Mouse (Mus musculus) heart, embryonic 15.5 days (tissue): Measurements from ENCODE around the gene Sh3rf3. TPM values are rescaled to one million over a fixed set of nuclear protein-coding genes. Genes with fewer than 3 reads are reported as not detected.

Experiments used
- ATAC-seq: fragments of 200-750 bp; cut with Nextera tagmentation; replicated peaks from 2 replicates; pipeline ENCODE4 v1.8.0; 2017; ENCODE audit warnings: low read depth, moderate TSS enrichment; ENCODE audit not compliant: insufficient number of reproducible peaks, insufficient read depth, low FRiP score
- H3K27ac ChIP-seq: fragments of 300-500 bp; sonication (generic); 2 replicates; pipeline ENCODE4 v1.5.1; 2015; ENCODE audit warnings: mild to moderate bottlenecking, inconsistent platforms
- H3K27me3 ChIP-seq: fragments of 300-500 bp; sonication (generic); 2 replicates; pipeline ENCODE4 v1.6.1; 2015; ENCODE audit warnings: inconsistent platforms
- H3K36me3 ChIP-seq: fragments of 300-500 bp; sonication (generic); 2 replicates; pipeline ENCODE4 v1.6.1; 2015; ENCODE audit warnings: mild to moderate bottlenecking, inconsistent platforms
- H3K4me1 ChIP-seq: fragments of 300-500 bp; sonication (generic); replicated peaks from 2 replicates; pipeline ENCODE4 v1.6.1; 2015; ENCODE audit warnings: inconsistent platforms
- H3K4me2 ChIP-seq: fragments of 300-500 bp; sonication (generic); 2 replicates; pipeline ENCODE4 v1.6.1; 2015; ENCODE audit warnings: inconsistent platforms, mild to moderate bottlenecking, moderate library complexity
- H3K4me3 ChIP-seq: fragments of 300-500 bp; sonication (generic); 2 replicates; pipeline ENCODE4 v1.5.1; 2015; ENCODE audit warnings: mild to moderate bottlenecking, inconsistent platforms
- H3K9ac ChIP-seq: fragments of 300-500 bp; sonication (generic); 2 replicates; pipeline ENCODE4 v1.6.1; 2015; ENCODE audit warnings: mild to moderate bottlenecking, inconsistent platforms
- H3K9me3 ChIP-seq: fragments of 300-500 bp; sonication (generic); replicated peaks from 2 replicates; pipeline ENCODE4 v1.6.1; 2016; ENCODE audit warnings: inconsistent platforms
- WGBS: fragments of 180-500 bp; shearing (Covaris S2); methylation state at CpG from one replicate; pipeline ENCODE4 v1.1.7; 2015; ENCODE audit warnings: mixed read lengths; 5-methylcytosine and 5-hydroxymethylcytosine counted together
- polyA plus RNA-seq: library from polyadenylated mRNA; unstranded; fragments of >200 nt; fragmentation: Nextera tagmentation; extraction: Ambion mirVana; gene quantifications from 2 replicates; pipeline ENCODE4 v1.2.1, GENCODE M21; 2015

Gene Sh3rf3
- polyA plus RNA-seq, 1 experiment from 2014 or later: 0.34 TPM

GRCm38 (mm10) chr10:58949770-58950638 is 136.8 kb downstream of the Sh3rf3 start:
- H3K9me3 ChIP-seq: no peaks in the 10 kb centered on the region
- 53% methylated on average over 11 of the region's 11 CpGs for WGBS
- peaks cover 28% of the 10 kb centered on the region for H3K27me3 ChIP-seq
- ATAC-seq: no peak
- no peak overlapping the region for H3K27ac ChIP-seq
- no peaks in the 10 kb centered on the region for H3K4me1 ChIP-seq
- H3K36me3 ChIP-seq: no peaks in the 10 kb centered on the region
- no peak overlapping the region for H3K4me3 ChIP-seq
- H3K4me2 ChIP-seq: no peak overlapping the region
- no peak overlapping the region for H3K9ac ChIP-seq

- 65% methylated on average over 4 of the region's 4 CpGs for WGBS
- Histone ChIP-seq H3K9ac (no peak overlapping the region), H3K9me3 (no peaks in the 10 kb centered on the region), H3K27me3 (no peaks in the 10 kb centered on the region), H3K4me3 (no peak overlapping the region), H3K27ac (no peak overlapping the region), H3K36me3 (no peaks in the 10 kb centered on the region), H3K4me1 (no peaks in the 10 kb centered on the region), H3K4me2 (no peak overlapping the region)
- no peak for ATAC-seq
Observed at GRCm38 (mm10) chr10:58960193-58960592, 147.0 kb downstream of the Sh3rf3 start.

- no peaks in the 10 kb centered on the region for H3K4me1 ChIP-seq
- no peak overlapping the region for H3K27ac ChIP-seq
- ATAC-seq: no peak
- no peak overlapping the region for H3K4me2 ChIP-seq
- WGBS: 63% methylated on average over 4 of the region's 4 CpGs
- no peak overlapping the region for H3K9ac ChIP-seq
- H3K9me3 ChIP-seq: no peaks in the 10 kb centered on the region
- H3K27me3 ChIP-seq: no peaks in the 10 kb centered on the region
- H3K36me3 ChIP-seq: no peaks in the 10 kb centered on the region
- H3K4me3 ChIP-seq: no peak overlapping the region
Observed at GRCm38 (mm10) chr10:58968236-58968635, 155.1 kb downstream of the Sh3rf3 start.

GRCm38 (mm10) chr10:58969351-58969750 is 156.2 kb downstream of the Sh3rf3 start:
- Histone ChIP-seq H3K36me3 (no peaks in the 10 kb centered on the region), H3K27me3 (no peaks in the 10 kb centered on the region), H3K4me1 (no peaks in the 10 kb centered on the region), H3K4me3 (no peak overlapping the region), H3K9ac (no peak overlapping the region), H3K27ac (no peak overlapping the region), H3K9me3 (no peaks in the 10 kb centered on the region; the same call in 1 of the 2 replicates), H3K4me2 (no peak overlapping the region)
- ATAC-seq: no peak
- 84% methylated on average over 5 of the region's 5 CpGs for WGBS

GRCm38 (mm10) chr10:58972115-58972514 is 159.0 kb downstream of the Sh3rf3 start:
- no peak overlapping the region for H3K4me3 ChIP-seq
- ATAC-seq: no peak
- no peak overlapping the region for H3K27ac ChIP-seq
- no peaks in the 10 kb centered on the region; the same call in 1 of the 2 replicates for H3K9me3 ChIP-seq
- H3K9ac ChIP-seq: no peak overlapping the region
- H3K36me3 ChIP-seq: no peaks in the 10 kb centered on the region
- H3K27me3 ChIP-seq: no peaks in the 10 kb centered on the region
- WGBS: 59% methylated on average over 1 of the region's 1 CpGs
- no peak overlapping the region for H3K4me2 ChIP-seq
- no peaks in the 10 kb centered on the region for H3K4me1 ChIP-seq

GRCm38 (mm10) chr10:58974138-58974537 is 161.0 kb downstream of the Sh3rf3 start:
- no peaks in the 10 kb centered on the region for H3K27me3 ChIP-seq
- H3K36me3 ChIP-seq: no peaks in the 10 kb centered on the region
- ATAC-seq: no peak
- 39% methylated on average over 5 of the region's 5 CpGs for WGBS
- no peaks in the 10 kb centered on the region for H3K4me1 ChIP-seq
- H3K9ac ChIP-seq: no peak overlapping the region
- no peaks in the 10 kb centered on the region; the same call in 1 of the 2 replicates for H3K9me3 ChIP-seq
- no peak overlapping the region for H3K27ac ChIP-seq
- H3K4me3 ChIP-seq: no peak overlapping the region
- H3K4me2 ChIP-seq: no peak overlapping the region

- Histone ChIP-seq H3K4me1 (no peaks in the 10 kb centered on the region), H3K9ac (no peak overlapping the region), H3K4me3 (no peak overlapping the region), H3K27ac (no peak overlapping the region), H3K4me2 (no peak overlapping the region), H3K36me3 (no peaks in the 10 kb centered on the region), H3K9me3 (no peaks in the 10 kb centered on the region), H3K27me3 (no peaks in the 10 kb centered on the region)
- WGBS: 61% methylated on average over 7 of the region's 7 CpGs
- no peak for ATAC-seq
Observed at GRCm38 (mm10) chr10:58979320-58979959, 166.3 kb downstream of the Sh3rf3 start.

GRCm38 (mm10) chr10:58981674-58982329 is 168.6 kb downstream of the Sh3rf3 start:
- 82% methylated on average over 9 of the region's 9 CpGs for WGBS
- Histone ChIP-seq H3K9me3 (no peaks in the 10 kb centered on the region), H3K27ac (no peak overlapping the region)

GRCm38 (mm10) chr10:58982546-58983154 is 169.5 kb downstream of the Sh3rf3 start:
- Histone ChIP-seq H3K36me3 (no peaks in the 10 kb centered on the region), H3K4me2 (no peak overlapping the region), H3K4me3 (no peak overlapping the region), H3K27me3 (peaks cover 3% of the 10 kb centered on the region), H3K27ac (no peak overlapping the region), H3K4me1 (no peaks in the 10 kb centered on the region), H3K9ac (no peak overlapping the region), H3K9me3 (no peaks in the 10 kb centered on the region)
- no peak for ATAC-seq
- WGBS: 69% methylated on average over 5 of the region's 5 CpGs

More at GRCm38 (mm10) chr10:58981674-58982329, 168.6 kb downstream of the Sh3rf3 start:
- Histone ChIP-seq H3K36me3 (no peaks in the 10 kb centered on the region), H3K4me3 (no peak overlapping the region), H3K4me1 (no peaks in the 10 kb centered on the region), H3K9ac (no peak overlapping the region), H3K27me3 (no peaks in the 10 kb centered on the region), H3K4me2 (no peak overlapping the region)
- no peak for ATAC-seq

GRCm38 (mm10) chr10:58991611-58992010 is 178.5 kb downstream of the Sh3rf3 start:
- Histone ChIP-seq H3K4me1 (no peaks in the 10 kb centered on the region), H3K4me2 (no peak overlapping the region), H3K36me3 (no peaks in the 10 kb centered on the region), H3K4me3 (no peak overlapping the region), H3K27me3 (peaks cover 3% of the 10 kb centered on the region), H3K9me3 (no peaks in the 10 kb centered on the region), H3K9ac (no peak overlapping the region), H3K27ac (no peak overlapping the region)
- 71% methylated on average over 3 of the region's 3 CpGs for WGBS
- no peak for ATAC-seq

GRCm38 (mm10) chr10:58994726-58995125 is 181.6 kb downstream of the Sh3rf3 start:
- no peak overlapping the region for H3K4me2 ChIP-seq
- no peak overlapping the region for H3K9ac ChIP-seq
- no peak overlapping the region for H3K27ac ChIP-seq
- H3K4me3 ChIP-seq: no peak overlapping the region
- WGBS: 55% methylated on average over 2 of the region's 2 CpGs
- H3K36me3 ChIP-seq: no peaks in the 10 kb centered on the region
- no peaks in the 10 kb centered on the region for H3K9me3 ChIP-seq
- no peaks in the 10 kb centered on the region for H3K4me1 ChIP-seq
- no peak for ATAC-seq
- H3K27me3 ChIP-seq: no peaks in the 10 kb centered on the region
